Mouse (Mus musculus) forebrain, postnatal 0 days (tissue): ENCODE measurements around the gene Zfp740. TPM values are rescaled to one million over a fixed set of nuclear protein-coding genes. Genes with fewer than 3 reads are reported as not detected.

Source experiments
- ATAC-seq: fragments of 200-750 bp; cut with Nextera tagmentation; 2 replicates; pipeline ENCODE4 v1.8.0; 2017; ENCODE audit warnings: mild to moderate bottlenecking, moderate library complexity
- DNase-seq: peaks from one replicate; pipeline ENCODE4 v3.0.0-alpha.2; 2015
- H3K27ac ChIP-seq: fragments of 300-500 bp; sonication (generic); 2 replicates; pipeline ENCODE4 v1.5.1; 2014; ENCODE audit warnings: low read depth, mild to moderate bottlenecking, antibody characterized with exemption, low read length, moderate library complexity, mixed read lengths
- H3K27me3 ChIP-seq: fragments of 300-500 bp; sonication (generic); 2 replicates; pipeline ENCODE4 v1.6.1; 2014; ENCODE audit warnings: mild to moderate bottlenecking, low read length, mixed read lengths; ENCODE audit not compliant: insufficient read depth
- H3K36me3 ChIP-seq: fragments of 300-500 bp; sonication (generic); 2 replicates; pipeline ENCODE4 v1.6.1; 2014; ENCODE audit warnings: mild to moderate bottlenecking, moderate library complexity; ENCODE audit not compliant: insufficient read depth
- H3K4me1 ChIP-seq: fragments of 300-500 bp; sonication (generic); 2 replicates; pipeline ENCODE4 v1.6.1; 2014; ENCODE audit warnings: antibody characterized with exemption; ENCODE audit not compliant: insufficient read depth
- H3K4me2 ChIP-seq: fragments of 300-500 bp; sonication (generic); 2 replicates; pipeline ENCODE4 v1.6.1; 2014; ENCODE audit warnings: low read depth, mild to moderate bottlenecking, moderate library complexity
- H3K4me3 ChIP-seq: fragments of 300-500 bp; sonication (generic); 2 replicates; pipeline ENCODE4 v1.5.1; 2014; ENCODE audit warnings: low read depth, low read length, mixed read lengths
- H3K9ac ChIP-seq: fragments of 300-500 bp; sonication (generic); 2 replicates; pipeline ENCODE4 v1.6.1; 2014; ENCODE audit warnings: mild to moderate bottlenecking
- H3K9me3 ChIP-seq: fragments of 300-500 bp; sonication (generic); 2 replicates; pipeline ENCODE4 v1.6.1; 2016; ENCODE audit warnings: low read length
- CTCF ChIP-seq: sonication (generic); IDR thresholded peaks from 2 replicates; pipeline ENCODE4 v1.5.1; 2016; ENCODE audit warnings: antibody characterized with exemption, control low read depth, low read depth
- WGBS: fragments of 180-500 bp; shearing (Covaris S2); extraction: QIAGEN DNeasy Blood & Tissue Kit; methylation state at CpG from one replicate; pipeline ENCODE4 v1.1.7; 2014; 5-methylcytosine and 5-hydroxymethylcytosine counted together
- polyA plus RNA-seq: library from polyadenylated mRNA; unstranded; fragments of >200 nt; fragmentation: Nextera tagmentation; extraction: Ambion mirVana; gene quantifications from 2 replicates; pipeline ENCODE4 v1.2.1, GENCODE M21; 2015
- total RNA-seq: library from RNA; depleted of rRNA; stranded (reverse); fragments of >200 nt; gene quantifications from 2 replicates; pipeline ENCODE4 v1.2.3, GENCODE M21; 2014

Gene Zfp740
- total and polyA plus RNA-seq, 2 experiments from 2014 or later = 29.7 to 83.2 TPM

DNA sequence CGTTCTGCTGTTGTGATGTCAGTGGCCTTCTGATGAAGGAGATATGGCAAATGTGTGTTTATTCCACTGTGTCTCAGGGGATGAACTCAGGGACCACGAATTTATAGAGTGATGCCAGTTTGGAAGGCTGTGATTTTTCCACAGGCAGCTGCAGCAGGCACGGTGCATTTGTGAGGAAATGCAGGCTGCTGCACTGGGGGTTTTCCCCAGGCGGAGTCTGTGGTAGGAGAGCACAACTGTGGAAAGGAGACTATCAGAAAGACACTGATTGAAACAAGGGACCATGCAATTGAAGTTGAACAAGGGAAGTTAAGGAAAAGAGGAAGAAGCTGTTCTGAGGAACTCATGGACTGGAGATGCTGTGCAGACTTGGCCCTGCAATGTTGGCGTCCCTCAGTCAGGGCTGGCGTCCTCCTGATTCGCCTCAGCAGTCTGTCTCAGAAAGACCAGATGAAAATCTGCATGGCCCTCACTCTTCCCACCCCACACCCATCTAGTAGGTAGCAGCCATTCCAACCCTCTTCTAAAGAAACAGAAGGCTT lies 10.7 kb upstream of the Zfp740 start:
- WGBS = 85% methylated on average over 7 of the region's 7 CpGs
- Histone ChIP-seq H3K27ac (no peak overlapping the region), H3K4me1 (no peaks in the 10 kb centered on the region), H3K4me2 (no peak overlapping the region), H3K9me3 (no peaks in the 10 kb centered on the region), H3K36me3 (no peaks in the 10 kb centered on the region; the same call in 1 of the 2 replicates), H3K27me3 (no peaks in the 10 kb centered on the region), H3K9ac (no peak overlapping the region), H3K4me3 (no peak overlapping the region)
- ATAC-seq (no peak), DNase-seq (no peak)
- no peak for TF ChIP-seq CTCF

DNA sequence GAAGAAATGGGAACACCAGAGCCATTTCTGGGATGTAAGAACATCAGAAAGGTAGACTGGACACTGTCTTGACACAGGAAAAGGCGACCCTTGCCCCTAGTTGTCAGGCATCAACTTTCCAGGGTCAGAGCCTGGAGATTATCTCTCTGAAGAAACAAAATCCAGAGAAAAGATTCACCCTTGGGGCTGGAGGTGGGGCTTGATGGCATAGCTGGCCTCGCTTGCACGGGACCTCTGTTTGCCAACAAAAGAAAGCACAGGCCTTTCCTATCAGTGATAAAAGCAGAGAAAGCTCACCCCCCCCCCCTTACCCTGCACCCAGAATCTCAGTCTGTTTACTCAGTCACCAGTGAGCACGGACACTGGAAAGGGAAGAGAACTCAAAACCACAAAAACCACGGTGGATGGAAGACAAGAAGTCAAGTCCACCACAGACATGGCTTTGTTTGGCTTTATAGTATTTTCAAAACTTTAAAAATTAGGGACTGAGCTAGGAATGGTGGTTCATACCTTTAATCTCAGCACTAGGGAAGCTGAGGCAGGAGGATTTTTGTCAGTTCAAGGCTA lies 10.1 kb upstream of the Zfp740 start:
- H3K36me3 ChIP-seq = no peaks in the 10 kb centered on the region; the same call in 1 of the 2 replicates
- H3K9me3 ChIP-seq = no peaks in the 10 kb centered on the region
- no peak for TF ChIP-seq CTCF
- 74% methylated on average over 5 of the region's 5 CpGs for WGBS
- H3K9ac ChIP-seq = no peak overlapping the region
- H3K4me1 ChIP-seq = no peaks in the 10 kb centered on the region
- ATAC-seq = no peak
- H3K27me3 ChIP-seq = no peaks in the 10 kb centered on the region
- H3K27ac ChIP-seq = no peak overlapping the region
- no peak overlapping the region for H3K4me2 ChIP-seq
- DNase-seq = no peak
- no peak overlapping the region for H3K4me3 ChIP-seq

DNA sequence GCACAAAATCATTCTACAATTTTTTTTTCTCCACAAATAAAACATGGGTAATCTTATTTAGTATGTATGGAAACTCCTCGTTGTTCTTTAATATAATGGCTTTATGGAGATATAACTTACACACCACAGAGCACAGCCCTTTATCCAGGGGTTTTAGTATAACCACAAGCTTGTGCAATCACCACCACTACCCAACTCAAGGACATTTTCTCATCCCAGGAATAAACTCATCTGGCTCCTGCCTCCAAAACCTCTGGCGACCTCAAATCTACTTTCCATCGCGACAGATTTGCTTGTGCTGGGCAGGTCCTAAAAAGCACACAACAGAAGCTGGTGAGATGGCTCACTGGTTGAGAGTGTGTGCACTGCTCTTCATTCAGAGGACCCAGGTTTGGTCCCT lies 9.4 kb upstream of the Zfp740 start:
- no peak for DNase-seq
- ATAC-seq = no peak
- no peaks in the 10 kb centered on the region for H3K27me3 ChIP-seq
- no peak for TF ChIP-seq CTCF
- no peak overlapping the region for H3K27ac ChIP-seq
- H3K4me1 ChIP-seq = no peaks in the 10 kb centered on the region
- no peak overlapping the region for H3K4me3 ChIP-seq
- no peak overlapping the region for H3K4me2 ChIP-seq
- no peak overlapping the region for H3K9ac ChIP-seq
- WGBS = 88% methylated on average over 4 of the region's 4 CpGs
- H3K36me3 ChIP-seq = no peaks in the 10 kb centered on the region; the same call in 1 of the 2 replicates
- no peaks in the 10 kb centered on the region for H3K9me3 ChIP-seq

DNA sequence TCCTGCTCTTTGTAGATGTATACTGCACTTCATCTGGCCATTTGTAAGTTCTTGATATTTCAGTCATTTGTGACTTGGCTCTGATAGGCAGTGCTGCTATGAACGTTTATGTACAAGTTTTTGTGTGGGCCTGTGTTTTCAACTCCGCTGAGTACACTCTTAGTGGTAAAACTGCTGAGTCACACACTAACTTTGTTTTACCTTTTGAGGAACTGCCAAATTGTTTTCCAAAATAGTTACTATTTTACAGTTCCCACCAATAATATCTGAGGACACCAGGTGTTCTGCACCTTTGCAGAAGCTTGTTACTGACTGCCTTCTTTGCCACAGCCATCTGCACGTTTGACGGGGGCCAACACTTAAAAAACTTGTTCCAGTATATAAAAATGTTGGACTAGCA lies 8.6 kb upstream of the Zfp740 start:
- 87% methylated on average over 4 of the region's 4 CpGs for WGBS
- no peak for ATAC-seq
- Histone ChIP-seq H3K36me3 (no peaks in the 10 kb centered on the region; the same call in 1 of the 2 replicates), H3K4me3 (no peak overlapping the region), H3K9me3 (no peaks in the 10 kb centered on the region), H3K27ac (no peak overlapping the region), H3K4me1 (no peaks in the 10 kb centered on the region), H3K27me3 (no peaks in the 10 kb centered on the region), H3K9ac (no peak overlapping the region), H3K4me2 (no peak overlapping the region)
- TF ChIP-seq CTCF = no peak
- DNase-seq = no peak

DNA sequence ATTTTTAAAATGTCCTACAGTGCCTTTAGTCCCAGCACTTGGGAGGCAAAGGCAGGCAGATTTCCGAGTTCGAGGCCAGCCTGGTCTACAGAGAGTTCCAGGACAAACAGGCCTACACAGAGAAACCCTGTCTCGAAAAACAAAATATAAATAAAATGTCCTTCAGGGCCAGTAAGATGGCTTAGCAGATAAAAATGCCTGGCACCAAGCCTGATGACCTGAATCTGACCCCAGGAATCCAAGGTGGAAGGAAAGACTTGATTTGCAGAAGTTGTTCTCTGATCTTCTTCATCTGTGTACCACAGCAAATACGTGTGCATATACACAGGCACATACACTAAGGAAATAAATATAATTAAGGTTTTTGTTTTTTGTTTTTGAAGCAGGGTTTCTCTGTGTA lies 7.7 kb upstream of the Zfp740 start:
- TF ChIP-seq CTCF = no peak
- Histone ChIP-seq H3K9me3 (no peaks in the 10 kb centered on the region), H3K27me3 (no peaks in the 10 kb centered on the region), H3K4me3 (no peak overlapping the region), H3K4me2 (no peak overlapping the region), H3K9ac (no peak overlapping the region), H3K36me3 (no peaks in the 10 kb centered on the region; the same call in 1 of the 2 replicates), H3K27ac (no peak overlapping the region), H3K4me1 (no peaks in the 10 kb centered on the region)
- WGBS = 88% methylated on average over 4 of the region's 4 CpGs
- DNase-seq (no peak), ATAC-seq (no peak)

DNA sequence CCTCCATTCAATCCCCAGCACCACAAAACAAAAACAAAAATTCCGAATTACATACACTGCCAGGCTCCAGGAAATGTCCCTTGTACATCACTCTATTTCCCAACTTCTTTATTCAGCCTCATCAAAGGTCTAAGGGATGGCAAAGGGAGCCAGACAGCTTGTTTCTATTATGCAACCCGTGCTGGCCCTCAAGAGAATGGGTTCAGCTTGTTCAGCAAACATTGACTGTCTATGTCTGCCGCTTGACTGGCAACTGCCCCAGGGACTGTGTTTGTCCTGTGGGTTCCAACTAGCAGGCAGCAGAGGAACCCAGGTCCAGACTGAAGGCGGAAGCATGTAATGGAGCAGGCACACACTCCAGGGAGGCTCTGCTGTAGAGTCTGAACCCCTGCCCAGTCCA lies 4.2 kb upstream of the Zfp740 start:
- H3K4me1 ChIP-seq = no peaks in the 10 kb centered on the region
- no peaks in the 10 kb centered on the region for H3K9me3 ChIP-seq
- no peak for TF ChIP-seq CTCF
- H3K4me3 ChIP-seq = no peak overlapping the region
- no peak overlapping the region for H3K4me2 ChIP-seq
- H3K27me3 ChIP-seq = no peaks in the 10 kb centered on the region
- no peak overlapping the region for H3K27ac ChIP-seq
- no peak overlapping the region for H3K9ac ChIP-seq
- 83% methylated on average over 4 of the region's 4 CpGs for WGBS
- DNase-seq = no peak
- H3K36me3 ChIP-seq = no peaks in the 10 kb centered on the region
- ATAC-seq = no peak

DNA sequence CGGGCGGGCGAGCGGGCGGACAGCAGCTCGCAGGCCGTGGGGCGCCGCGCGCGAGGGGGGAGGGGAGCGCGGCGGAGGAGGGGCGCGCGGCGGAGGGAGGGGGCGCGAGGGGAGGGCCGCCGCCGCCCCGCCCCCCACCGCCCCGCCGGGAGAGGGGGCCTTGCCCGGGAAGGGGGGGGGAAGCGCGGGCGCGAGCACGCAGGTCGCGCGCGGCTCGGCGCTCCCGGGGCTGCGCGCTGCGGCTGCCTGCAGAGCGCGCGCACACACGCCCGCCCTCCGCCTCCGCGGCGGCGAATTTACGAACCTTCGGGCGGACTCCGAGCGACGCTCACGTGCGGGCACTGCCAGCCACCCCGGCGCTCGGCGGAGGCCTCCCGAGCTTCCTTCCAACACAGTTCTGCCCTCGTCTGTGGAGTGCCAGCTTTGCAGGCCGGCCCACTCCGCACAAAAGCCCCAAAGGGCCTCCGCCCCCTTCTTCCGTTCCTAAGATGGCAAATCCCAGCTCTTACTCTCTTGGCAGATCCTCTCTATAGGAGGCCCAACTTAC lies 859 bp downstream of the Zfp740 start:
- 2% methylated on average over 35 of the region's 72 CpGs for WGBS
- peak overlapping the region; percentile 92 for H3K9ac ChIP-seq
- ATAC-seq (peak; percentile 49), DNase-seq (peak; percentile 85)
- H3K4me1 ChIP-seq = peaks cover 13% of the 10 kb centered on the region
- peaks cover 19% of the 10 kb centered on the region for H3K36me3 ChIP-seq
- H3K27ac ChIP-seq = peak overlapping the region; percentile 99
- no peaks in the 10 kb centered on the region for H3K9me3 ChIP-seq
- no peaks in the 10 kb centered on the region for H3K27me3 ChIP-seq
- H3K4me3 ChIP-seq = peak overlapping the region; percentile 93
- TF ChIP-seq CTCF = no peak
- peak overlapping the region; percentile 68 for H3K4me2 ChIP-seq
